Mouse (Mus musculus): ENCODE results near the gene Nacc1. TPM values are rescaled to one million over a fixed set of nuclear protein-coding genes. Genes with fewer than 3 reads are reported as not detected.

Gene Nacc1
- polyA plus RNA-seq, 1 experiment: 155 TPM

DNA sequence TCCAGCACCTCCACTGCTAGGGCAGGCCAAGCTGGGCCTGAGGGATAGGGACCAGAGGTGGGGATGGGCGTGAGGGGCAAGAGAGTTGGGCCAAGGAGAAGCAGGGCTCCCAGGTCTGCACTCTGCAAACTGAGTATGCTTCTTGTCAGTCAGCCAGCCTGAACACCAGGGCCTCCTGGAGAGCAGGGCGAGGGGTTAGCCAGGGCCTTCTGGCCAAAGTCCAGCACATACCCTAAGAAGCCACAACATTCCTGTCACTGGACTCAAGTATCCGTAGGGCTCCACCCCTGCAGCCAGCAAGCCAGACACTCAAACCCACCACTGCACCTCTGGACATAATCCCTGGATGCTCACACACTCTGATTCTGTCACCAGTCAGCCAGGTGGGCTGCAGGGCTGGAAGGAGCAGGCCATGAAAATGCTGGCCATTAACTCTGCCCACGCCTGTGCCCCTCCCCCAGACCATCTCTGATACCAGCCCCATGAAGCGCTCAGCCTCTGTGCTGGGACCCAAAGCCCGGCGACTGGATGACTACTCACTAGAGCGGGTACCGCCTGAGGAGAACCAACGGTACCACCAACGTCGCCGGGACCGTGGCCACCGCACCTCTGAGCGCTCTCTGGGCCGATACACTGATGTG, 51.5 kb downstream of the Nacc1 start:
- no peaks in the 10 kb centered on the region for H3K27me3 ChIP-seq (ENCODE audit: control insufficient read depth, insufficient read depth, low read length)
- 95% methylated on average over 17 of the region's 17 CpGs for WGBS
- H3K27ac ChIP-seq (ENCODE audit: control insufficient read depth, insufficient read depth, low read length): no peak overlapping the region
- H3K4me1 ChIP-seq (replicated peaks; ENCODE audit: control insufficient read depth, insufficient read depth, low read length): peaks cover 12% of the 10 kb centered on the region
- no peak for DNase-seq
- H3K4me3 ChIP-seq (ENCODE audit: control insufficient read depth, insufficient read depth, low read length): no peak overlapping the region
- no peak for TF ChIP-seq POLR2A (IDR thresholded peaks at IDR 0.05; ENCODE audit: control insufficient read depth, extremely low read depth, insufficient read depth, low read length, poor library complexity)
- no peak for TF ChIP-seq CTCF (IDR thresholded peaks at IDR 0.05; ENCODE audit: borderline replicate concordance, control insufficient read depth, extremely low read depth, insufficient read depth, low read length, poor library complexity)
- H3K36me3 ChIP-seq (ENCODE audit: control insufficient read depth, insufficient read depth, low read length): no peaks in the 10 kb centered on the region

DNA sequence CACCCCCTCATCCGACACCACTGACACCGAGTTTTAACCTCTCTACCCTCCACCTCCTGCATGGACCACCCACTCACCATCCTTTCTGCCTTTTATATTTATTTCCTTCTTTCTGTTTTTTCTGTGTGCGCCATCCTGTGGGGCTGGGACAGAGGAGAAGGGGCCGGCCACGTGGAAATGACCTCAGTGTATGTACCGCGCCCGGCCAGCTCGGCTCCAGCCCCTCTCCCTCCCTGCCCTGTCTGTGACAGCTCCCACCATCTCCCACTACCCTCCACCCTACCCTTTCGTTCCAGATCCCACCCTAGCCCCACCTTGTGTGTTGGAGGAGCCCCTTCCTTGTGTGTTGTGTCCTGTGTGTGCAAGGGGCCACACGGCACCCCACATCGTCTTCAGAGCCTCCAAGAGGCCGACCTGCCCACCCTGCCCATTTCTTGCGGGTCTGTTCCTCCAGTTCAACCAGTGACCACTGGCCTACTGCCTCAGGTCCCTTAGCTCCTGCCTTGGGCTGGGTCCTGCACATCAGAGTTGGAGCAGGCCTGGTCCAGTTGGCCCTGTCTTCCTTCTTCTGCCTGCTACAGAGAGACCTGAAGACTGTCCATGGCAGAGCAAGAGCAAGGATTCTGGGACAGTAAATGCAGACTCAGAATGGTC, 52.1 kb downstream of the Nacc1 start:
- peaks cover 12% of the 10 kb centered on the region for H3K4me1 ChIP-seq (replicated peaks; ENCODE audit: control insufficient read depth, insufficient read depth, low read length)
- H3K4me3 ChIP-seq (ENCODE audit: control insufficient read depth, insufficient read depth, low read length): no peak overlapping the region
- 96% methylated on average over 14 of the region's 14 CpGs for WGBS
- no peak for TF ChIP-seq CTCF (IDR thresholded peaks at IDR 0.05; ENCODE audit: borderline replicate concordance, control insufficient read depth, extremely low read depth, insufficient read depth, low read length, poor library complexity)
- TF ChIP-seq POLR2A (IDR thresholded peaks at IDR 0.05; ENCODE audit: control insufficient read depth, extremely low read depth, insufficient read depth, low read length, poor library complexity): no peak
- no peaks in the 10 kb centered on the region for H3K36me3 ChIP-seq (ENCODE audit: control insufficient read depth, insufficient read depth, low read length)
- H3K27me3 ChIP-seq (ENCODE audit: control insufficient read depth, insufficient read depth, low read length): no peaks in the 10 kb centered on the region
- H3K27ac ChIP-seq (ENCODE audit: control insufficient read depth, insufficient read depth, low read length): no peak overlapping the region
- no peak for DNase-seq

DNA sequence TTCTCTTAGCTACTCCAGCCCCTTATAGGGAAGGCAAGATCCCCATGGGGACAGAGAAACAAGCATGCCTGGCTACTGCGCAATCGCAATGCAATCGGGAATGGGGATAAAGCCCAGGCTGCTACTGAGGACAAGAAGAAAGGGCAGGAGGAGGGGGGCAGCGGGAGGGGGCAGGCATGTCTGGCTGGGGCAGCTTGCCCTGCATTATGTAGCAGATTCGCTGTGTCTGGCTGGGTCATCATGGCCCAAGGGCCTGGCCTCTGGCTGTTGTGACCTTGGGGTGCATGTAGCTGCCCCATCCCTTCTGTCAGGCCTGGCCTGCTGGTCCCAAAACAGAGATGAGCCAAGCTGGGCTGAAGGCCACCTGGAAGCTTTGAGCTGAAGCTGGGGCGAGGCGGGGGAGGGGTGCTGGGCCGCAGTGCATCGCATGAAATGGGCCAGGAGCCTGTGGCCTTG, 52.8 kb downstream of the Nacc1 start:
- no peak for DNase-seq
- Histone ChIP-seq H3K4me1 (replicated peaks; ENCODE audit: control insufficient read depth, insufficient read depth, low read length) (peaks cover 10% of the 10 kb centered on the region), H3K27ac (ENCODE audit: control insufficient read depth, insufficient read depth, low read length) (no peak overlapping the region), H3K4me3 (ENCODE audit: control insufficient read depth, insufficient read depth, low read length) (no peak overlapping the region), H3K36me3 (ENCODE audit: control insufficient read depth, insufficient read depth, low read length) (no peaks in the 10 kb centered on the region), H3K27me3 (ENCODE audit: control insufficient read depth, insufficient read depth, low read length) (no peaks in the 10 kb centered on the region)
- WGBS: 97% methylated on average over 9 of the region's 9 CpGs
- TF ChIP-seq POLR2A (IDR thresholded peaks at IDR 0.05; ENCODE audit: control insufficient read depth, extremely low read depth, insufficient read depth, low read length, poor library complexity): no peak
- TF ChIP-seq CTCF (IDR thresholded peaks at IDR 0.05; ENCODE audit: borderline replicate concordance, control insufficient read depth, extremely low read depth, insufficient read depth, low read length, poor library complexity): no peak

DNA sequence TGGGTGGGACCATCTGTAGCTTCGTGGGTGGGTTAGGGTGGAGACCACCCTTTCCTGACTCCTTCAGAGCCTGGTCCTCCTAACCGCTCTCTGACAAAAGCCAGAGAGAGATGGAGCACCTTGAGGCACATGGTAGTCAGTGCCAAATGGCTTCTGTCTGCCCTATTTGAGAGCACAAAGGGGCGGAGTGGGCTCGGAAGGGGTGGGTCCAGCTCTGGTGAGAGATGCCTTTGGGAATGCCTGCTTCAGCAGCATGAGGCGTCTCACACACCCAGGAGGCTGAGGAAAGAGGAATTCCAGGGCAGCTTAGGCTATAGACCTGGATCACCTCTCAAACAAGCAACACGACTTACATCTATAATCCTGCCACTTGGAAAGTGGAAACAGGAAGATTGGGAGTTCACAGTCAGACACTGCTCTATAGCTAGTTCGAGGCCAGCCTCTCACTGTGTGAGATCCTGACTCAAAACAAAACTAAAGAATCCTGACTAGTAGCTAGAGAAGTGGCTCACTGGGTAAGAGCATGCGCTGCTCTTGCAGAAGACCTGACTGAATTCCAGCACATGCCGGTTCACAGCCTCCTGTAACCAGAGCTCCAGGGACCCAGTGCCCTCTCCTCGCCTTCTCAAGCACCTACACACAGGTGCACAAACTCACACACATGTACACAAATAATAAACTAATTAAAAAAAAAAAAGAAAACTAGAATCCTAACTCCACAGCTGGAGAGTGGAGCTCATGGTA, 53.6 kb downstream of the Nacc1 start:
- Histone ChIP-seq H3K4me1 (replicated peaks; ENCODE audit: control insufficient read depth, insufficient read depth, low read length) (peaks cover 10% of the 10 kb centered on the region), H3K27me3 (ENCODE audit: control insufficient read depth, insufficient read depth, low read length) (no peaks in the 10 kb centered on the region), H3K27ac (ENCODE audit: control insufficient read depth, insufficient read depth, low read length) (no peak overlapping the region), H3K36me3 (ENCODE audit: control insufficient read depth, insufficient read depth, low read length) (no peaks in the 10 kb centered on the region), H3K4me3 (ENCODE audit: control insufficient read depth, insufficient read depth, low read length) (no peak overlapping the region)
- DNase-seq: no peak
- 88% methylated on average over 10 of the region's 10 CpGs for WGBS
- TF ChIP-seq POLR2A (IDR thresholded peaks at IDR 0.05; ENCODE audit: control insufficient read depth, extremely low read depth, insufficient read depth, low read length, poor library complexity): no peak
- TF ChIP-seq CTCF (IDR thresholded peaks at IDR 0.05; ENCODE audit: borderline replicate concordance, control insufficient read depth, extremely low read depth, insufficient read depth, low read length, poor library complexity): no peak

DNA sequence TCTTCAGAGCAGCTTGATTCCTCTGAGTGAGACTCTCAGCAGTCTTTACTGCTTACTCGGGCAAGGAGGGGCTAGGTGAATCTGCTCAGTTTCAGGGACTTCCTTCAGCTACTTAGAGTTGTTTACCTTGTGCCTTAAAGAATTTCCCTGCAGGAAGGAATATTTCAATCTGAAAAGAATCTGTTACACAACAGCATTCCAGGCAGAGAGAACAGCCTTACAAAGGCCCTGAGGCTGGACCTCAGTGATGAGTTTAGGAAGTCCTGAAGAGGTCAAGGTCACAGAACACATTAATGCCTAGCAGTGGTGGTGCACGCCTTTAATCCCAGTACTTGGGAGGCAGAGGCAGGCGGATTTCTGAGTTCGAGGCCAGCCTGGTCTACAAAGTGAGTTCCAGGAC, 55.8 kb downstream of the Nacc1 start:
- H3K27ac ChIP-seq (ENCODE audit: control insufficient read depth, insufficient read depth, low read length): no peak overlapping the region
- WGBS: 90% methylated on average over 4 of the region's 4 CpGs

DNA sequence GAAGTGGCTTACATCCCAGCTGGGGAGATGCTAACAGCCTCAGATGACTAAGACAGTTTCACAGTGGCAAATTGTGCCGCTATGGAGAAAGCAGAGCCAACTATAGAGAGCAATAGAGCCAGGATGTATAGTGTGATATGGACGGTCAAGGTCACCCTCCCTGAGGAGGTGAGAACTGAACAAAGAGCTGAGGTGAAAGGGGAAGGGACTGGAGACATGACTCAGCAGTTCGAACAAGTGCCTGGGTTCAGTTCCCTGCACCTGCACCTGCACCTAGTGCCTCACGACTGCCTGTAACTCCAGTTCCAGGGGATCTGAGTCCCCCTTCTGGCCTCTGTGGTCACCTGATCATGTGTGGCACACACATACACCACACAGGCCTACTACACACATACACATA, 57.5 kb downstream of the Nacc1 start:
- no peaks in the 10 kb centered on the region for H3K4me1 ChIP-seq (replicated peaks; ENCODE audit: control insufficient read depth, insufficient read depth, low read length)
- H3K27me3 ChIP-seq (ENCODE audit: control insufficient read depth, insufficient read depth, low read length): no peaks in the 10 kb centered on the region
- H3K4me3 ChIP-seq (ENCODE audit: control insufficient read depth, insufficient read depth, low read length): no peak overlapping the region
- H3K27ac ChIP-seq (ENCODE audit: control insufficient read depth, insufficient read depth, low read length): no peak overlapping the region
- WGBS: 70% methylated on average over 4 of the region's 4 CpGs
- TF ChIP-seq POLR2A (IDR thresholded peaks at IDR 0.05; ENCODE audit: control insufficient read depth, extremely low read depth, insufficient read depth, low read length, poor library complexity) (no peak), CTCF (IDR thresholded peaks at IDR 0.05; ENCODE audit: borderline replicate concordance, control insufficient read depth, extremely low read depth, insufficient read depth, low read length, poor library complexity) (no peak)
- no peak for DNase-seq
- H3K36me3 ChIP-seq (ENCODE audit: control insufficient read depth, insufficient read depth, low read length): no peaks in the 10 kb centered on the region

More for the DNA sequence above, 55.8 kb downstream of the Nacc1 start:
- no peaks in the 10 kb centered on the region for H3K27me3 ChIP-seq (ENCODE audit: control insufficient read depth, insufficient read depth, low read length)
- no peak overlapping the region for H3K4me3 ChIP-seq (ENCODE audit: control insufficient read depth, insufficient read depth, low read length)
- no peaks in the 10 kb centered on the region for H3K36me3 ChIP-seq (ENCODE audit: control insufficient read depth, insufficient read depth, low read length)
- DNase-seq: no peak
- H3K4me1 ChIP-seq (replicated peaks; ENCODE audit: control insufficient read depth, insufficient read depth, low read length): no peaks in the 10 kb centered on the region
- TF ChIP-seq CTCF (IDR thresholded peaks at IDR 0.05; ENCODE audit: borderline replicate concordance, control insufficient read depth, extremely low read depth, insufficient read depth, low read length, poor library complexity): no peak
- no peak for TF ChIP-seq POLR2A (IDR thresholded peaks at IDR 0.05; ENCODE audit: control insufficient read depth, extremely low read depth, insufficient read depth, low read length, poor library complexity)

Measured in thymus, adult 2 months (tissue).